In the genomic region with DNA sequence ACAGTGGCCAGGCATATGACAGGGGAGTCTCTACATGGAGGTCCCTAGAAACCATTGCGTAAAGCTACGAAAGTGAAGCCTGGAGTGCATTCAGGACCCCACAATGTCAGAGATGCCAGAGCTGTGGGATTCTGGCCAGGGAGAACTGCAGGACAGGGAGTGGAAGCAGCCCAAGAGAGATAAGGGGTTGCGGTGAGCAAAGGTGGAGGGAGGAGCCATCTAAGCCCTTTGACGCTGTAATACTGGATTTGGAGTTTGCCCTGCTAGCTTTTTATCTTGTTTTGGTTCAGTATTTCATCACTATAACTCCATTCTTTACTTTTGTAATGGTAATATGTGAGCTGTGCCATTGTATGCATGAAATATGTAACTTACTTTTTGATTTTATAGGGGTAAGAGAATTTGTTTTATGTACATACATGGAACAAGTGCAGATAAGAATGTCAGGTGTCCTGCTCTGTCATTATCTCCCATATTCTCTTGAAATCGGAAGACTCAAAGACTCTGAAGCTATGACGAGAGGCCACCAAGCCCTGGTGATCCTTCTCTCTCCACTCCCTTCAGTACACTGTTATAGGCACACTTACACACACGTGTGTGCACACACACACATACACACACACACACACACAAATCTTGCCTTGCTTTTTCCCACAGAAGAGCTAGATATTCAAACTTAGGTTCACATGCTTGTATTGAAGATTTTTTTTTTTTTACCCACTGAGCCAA, we compare ENCODE assay signal across 1 mouse cellular context.
A peak's percentile ranks its signal among the peaks of the same experiment; 100 is the strongest.
TF ChIP-seq lines count a peak whose summit lies in the region.

No protein-coding gene starts in this region.

TF ChIP-seq in MEL, 35 proteins besides CTCF, POLR2A, EP300 and RAD21:
- peak; percentile 52 for TF ChIP-seq GATA1 (IDR thresholded peaks at IDR 0.05; ENCODE audit: low read depth, low read length)
- TF ChIP-seq HCFC1 (IDR thresholded peaks at IDR 0.05; ENCODE audit: low read depth, low read length) = no peak
